Comparison of ENCODE assay signal across 1 mouse cellular context in the genomic region with DNA sequence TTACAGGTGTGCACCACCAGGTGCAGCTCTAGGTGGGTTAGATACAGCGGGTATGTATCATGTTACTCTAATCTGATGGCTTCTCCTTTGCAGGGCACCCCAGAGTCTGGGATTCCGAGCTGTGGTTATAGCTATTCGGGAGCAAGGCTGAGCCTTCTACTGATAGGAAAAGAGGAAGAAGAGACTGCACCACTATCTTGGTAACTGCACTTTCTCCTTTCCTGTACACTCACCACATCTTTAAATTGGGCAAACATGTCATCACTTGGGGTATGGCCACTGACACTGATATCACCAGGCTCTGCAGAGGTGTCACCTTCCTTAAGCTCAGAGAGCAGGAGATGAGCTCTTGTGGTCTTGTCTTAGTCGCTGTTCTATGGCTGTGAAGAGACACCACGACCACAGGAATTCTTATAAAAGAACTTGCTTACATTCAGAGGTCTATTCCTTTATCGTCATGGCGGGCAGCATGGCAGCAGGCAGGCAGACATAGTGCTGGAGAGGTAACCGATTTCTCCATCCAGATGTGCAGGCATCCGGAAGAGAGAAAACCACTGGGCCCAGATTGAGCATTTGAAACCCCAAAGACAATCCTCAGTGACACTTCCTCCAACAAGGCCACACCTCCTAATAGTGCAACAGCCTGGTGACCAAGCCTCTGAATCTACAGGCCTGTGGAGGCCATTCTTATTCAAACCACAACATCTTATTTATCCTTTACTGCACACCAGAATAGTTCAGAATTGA.
A peak's percentile ranks its signal among the peaks of the same experiment; 100 is the strongest.
TF ChIP-seq lines count a peak whose summit lies in the region.

No protein-coding gene starts in this region.

TF ChIP-seq in MEL, 35 proteins besides CTCF, POLR2A, EP300 and RAD21 (continued from another document):
- TF ChIP-seq USF1 (IDR thresholded peaks at IDR 0.05; ENCODE audit: low read depth, low read length) (no peak), RCOR1 (IDR thresholded peaks at IDR 0.05; ENCODE audit: low read depth, low read length) (peak; percentile 88), UBTF (IDR thresholded peaks at IDR 0.05; ENCODE audit: borderline replicate concordance, insufficient read depth, low read depth, low read length) (no peak)
